Mouse (Mus musculus) CD4-positive, CD25-positive, alpha-beta regulatory T cell (primary cell): Measurements from ENCODE around the gene Gm28036. TPM values are rescaled to one million over a fixed set of nuclear protein-coding genes. Genes with fewer than 3 reads are reported as not detected.

Experiments
- polyA plus RNA-seq: library from polyadenylated mRNA; unstranded; fragments of 100-300 nt; shearing (Covaris generic); gene quantifications from one replicate; pipeline ENCODE4 v1.2.1, GENCODE M21; 2017

The Gm28036 gene
- polyA plus RNA-seq, result 17.4 TPM

GRCm38 (mm10) chr2:156126992-156127391 lies at the start of gene Gm28036:
TSS of gene Gm28036 (minus strand) at chr2:156127092.

DNA sequence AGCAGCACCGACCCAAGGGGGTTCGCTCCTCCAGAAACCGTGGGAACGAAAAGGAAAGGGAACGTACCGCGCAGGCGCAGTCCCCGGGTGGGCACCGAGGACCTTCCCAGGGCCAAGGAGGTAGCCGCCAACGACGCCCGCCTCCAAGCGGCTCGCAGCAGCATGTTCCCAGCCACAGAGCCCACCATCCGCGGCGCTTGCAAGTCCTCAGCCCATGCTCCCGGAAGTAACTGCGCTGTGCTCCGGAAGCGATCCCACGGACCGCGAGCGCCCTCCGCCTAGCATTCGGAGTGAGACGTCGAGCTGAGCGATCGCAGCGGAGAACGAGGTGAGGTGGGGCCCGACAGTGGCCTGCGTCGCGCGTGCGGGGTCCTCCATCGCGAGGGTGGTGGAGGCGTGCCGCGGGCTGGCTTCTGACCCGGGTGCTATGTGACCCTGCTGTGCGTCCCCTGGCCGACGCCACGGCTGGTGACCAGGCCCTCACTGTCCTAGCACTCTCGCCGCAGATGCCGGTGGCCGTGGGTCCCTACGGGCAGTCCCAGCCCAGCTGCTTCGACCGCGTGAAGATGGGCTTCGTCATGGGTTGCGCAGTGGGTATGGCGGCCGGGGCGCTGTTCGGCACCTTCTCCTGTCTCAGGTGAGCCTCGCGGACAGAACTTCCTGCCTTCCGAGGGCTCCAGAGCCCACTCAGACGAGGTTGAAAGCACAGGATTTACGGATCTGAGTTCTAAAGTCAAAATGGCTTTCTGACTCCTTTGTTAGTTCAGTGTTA lies 17.2 kb upstream of the Gm28036 start, which contains the start of the genes Romo1 and Nfs1:
TSS of gene Romo1 (plus strand) at position 87 of the 772 bp plus-strand sequence.
TSS of gene Nfs1 (minus strand) at position 234 of the 772 bp plus-strand sequence.

DNA sequence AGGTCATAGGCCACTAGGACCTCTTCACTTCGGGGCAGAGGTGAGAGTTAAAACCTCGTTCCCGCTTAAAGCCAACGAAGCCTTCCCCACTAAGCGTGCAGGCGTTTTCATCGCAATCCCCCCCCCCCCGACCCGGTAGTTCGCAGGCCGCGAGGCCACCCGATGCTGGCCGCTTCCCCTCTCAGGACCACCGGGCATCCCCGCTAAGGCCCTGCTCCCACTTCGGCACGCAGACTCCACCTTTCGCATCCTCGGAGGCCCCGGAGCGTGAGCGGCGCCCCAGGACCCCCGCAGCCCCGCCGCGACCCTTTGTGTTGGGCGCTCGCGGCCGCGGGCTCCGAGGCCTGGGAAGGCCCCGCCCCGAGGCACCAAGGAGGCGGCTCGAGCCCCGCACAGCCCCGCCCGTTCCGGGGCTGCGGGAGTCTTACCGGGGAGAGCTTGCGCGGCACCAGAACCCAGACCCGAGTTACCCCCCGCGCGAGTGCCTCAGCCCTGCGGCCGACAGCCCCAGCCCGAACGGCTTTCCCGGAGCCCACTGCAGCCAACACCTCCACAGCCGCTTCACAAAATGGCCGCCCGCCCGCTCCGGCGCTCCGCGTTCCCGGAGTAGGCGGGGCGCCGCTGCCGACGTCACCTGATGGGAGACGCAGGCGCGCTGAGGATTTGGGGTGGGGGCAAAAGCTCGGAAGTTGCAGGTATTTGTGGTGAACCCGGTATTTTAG lies 15.4 kb downstream of the Gm28036 start, which contains the start of the genes Cpne1 and Rbm12:
TSS of gene Cpne1 (minus strand) at position 608 of the 722 bp plus-strand sequence.
TSS of gene Rbm12 (minus strand) at position 621 of the 722 bp plus-strand sequence.

DNA sequence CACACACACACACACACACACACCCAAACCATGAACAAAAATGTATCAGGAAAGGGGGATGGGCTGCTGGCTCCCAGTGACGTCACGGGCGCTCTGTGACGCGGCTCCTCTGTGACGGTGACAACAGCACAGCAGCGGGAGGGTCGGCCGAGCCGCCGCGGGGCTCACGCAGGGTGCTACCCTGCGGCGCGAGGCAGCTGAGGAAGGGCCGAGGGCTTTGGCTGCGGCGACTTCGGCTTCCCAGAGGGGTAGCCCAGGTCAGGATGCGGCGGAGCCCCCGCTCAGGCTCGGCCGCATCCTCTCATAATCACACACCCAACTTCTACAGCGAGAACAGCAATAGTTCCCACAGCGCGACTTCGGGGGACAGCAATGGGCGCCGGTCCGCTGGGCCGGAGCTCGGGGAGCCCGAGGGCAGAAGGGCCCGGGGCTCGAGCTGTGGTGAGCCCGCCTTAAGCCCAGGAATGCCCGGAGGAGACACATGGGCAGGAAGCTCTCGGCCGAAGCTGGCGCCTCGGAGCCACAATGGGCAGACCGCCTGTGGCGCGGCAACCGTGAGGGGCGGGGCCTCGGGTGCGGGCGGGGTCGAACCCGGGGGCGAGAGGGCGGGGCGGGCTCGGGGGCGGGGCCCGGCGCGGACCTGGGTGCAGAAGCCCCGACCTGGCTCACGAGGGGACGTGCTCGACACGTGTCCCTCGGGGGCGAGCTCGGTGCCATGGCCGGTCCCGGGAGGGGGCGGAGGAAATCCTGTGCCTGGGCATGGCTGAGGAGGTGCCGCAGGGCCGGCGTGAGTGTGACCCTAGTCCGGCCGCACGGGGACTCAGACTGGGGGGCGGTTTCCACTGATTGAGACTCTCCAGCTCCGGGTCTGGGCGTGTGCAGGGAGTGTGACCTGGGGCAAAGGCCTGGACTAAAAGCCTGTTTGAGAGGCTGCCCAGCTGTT lies 61.5 kb downstream of the Gm28036 start, which contains the start of gene Spag4:
TSS of gene Spag4 (plus strand) at position 77 of the 943 bp plus-strand sequence.

DNA sequence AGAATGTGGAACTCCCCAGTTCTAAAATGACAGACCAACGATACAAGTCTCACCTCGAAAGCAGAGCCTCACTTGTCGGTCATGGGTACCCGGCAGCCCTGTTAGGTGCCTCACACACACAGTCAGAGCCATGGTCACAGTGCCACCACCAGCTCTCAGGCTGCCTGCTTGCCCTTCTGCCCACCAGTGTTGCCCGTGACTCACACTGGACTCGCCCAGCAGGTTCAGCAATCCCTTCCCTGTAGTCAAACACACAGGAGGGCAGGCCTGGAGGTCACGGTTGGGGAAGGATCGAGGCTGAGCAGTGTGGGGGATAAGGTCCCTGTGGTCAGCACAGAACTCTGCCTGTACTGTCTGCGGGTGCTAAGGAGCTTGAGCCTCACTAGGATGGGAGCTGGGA lies 74.1 kb downstream of the Gm28036 start, which contains the start of gene Fer1l4:
TSS of gene Fer1l4 (minus strand) at position 132 of the 400 bp plus-strand sequence.

Other genes starting within 250 kb of the Gm28036 start
- 40.2 TPM for gene Uqcc1, start 196.8 kb downstream of the Gm28036 start, polyA plus RNA-seq
- not detected for gene Gm15557, start 186.4 kb downstream of the Gm28036 start, polyA plus RNA-seq
- gene Gdf5, start 181.7 kb downstream of the Gm28036 start, polyA plus RNA-seq, result not detected
- 31.9 TPM for gene Cep250, start 170.6 kb downstream of the Gm28036 start, polyA plus RNA-seq
- gene 6430550D23Rik, start 119.1 kb downstream of the Gm28036 start, polyA plus RNA-seq, result 1.2 TPM
- 138 TPM for gene Ergic3, start 119.0 kb downstream of the Gm28036 start, polyA plus RNA-seq
- not detected for gene Fer1l4, start 74.1 kb downstream of the Gm28036 start, polyA plus RNA-seq
- 0.89 TPM for gene Spag4, start 61.9 kb downstream of the Gm28036 start, polyA plus RNA-seq
- 97.6 TPM for gene Cpne1, start 15.1 kb downstream of the Gm28036 start, polyA plus RNA-seq
- gene Rbm12, start 15.1 kb downstream of the Gm28036 start, polyA plus RNA-seq, result 33.3 TPM
- gene Romo1, start 16.9 kb upstream of the Gm28036 start, polyA plus RNA-seq, result 164 TPM
- 54.8 TPM for gene Nfs1, start 17.1 kb upstream of the Gm28036 start, polyA plus RNA-seq
- gene Rbm39, start 53.1 kb upstream of the Gm28036 start, polyA plus RNA-seq, result 1,046 TPM
- 69.2 TPM for gene Phf20, start 69.4 kb upstream of the Gm28036 start, polyA plus RNA-seq
- 5.8 TPM for gene Cnbd2, start 185.2 kb upstream of the Gm28036 start, polyA plus RNA-seq
- gene Scand1, start 185.6 kb upstream of the Gm28036 start, polyA plus RNA-seq, result 127 TPM